Mouse (Mus musculus): Measurements from ENCODE around the gene Eps8l3.
A peak's percentile ranks its signal among the peaks of the same experiment; 100 is the strongest.

The Eps8l3 gene

GRCm38 (mm10) chr3:107898691-107899090 lies 21.7 kb downstream of the Eps8l3 start:
- DNase-seq: no peak

DNA sequence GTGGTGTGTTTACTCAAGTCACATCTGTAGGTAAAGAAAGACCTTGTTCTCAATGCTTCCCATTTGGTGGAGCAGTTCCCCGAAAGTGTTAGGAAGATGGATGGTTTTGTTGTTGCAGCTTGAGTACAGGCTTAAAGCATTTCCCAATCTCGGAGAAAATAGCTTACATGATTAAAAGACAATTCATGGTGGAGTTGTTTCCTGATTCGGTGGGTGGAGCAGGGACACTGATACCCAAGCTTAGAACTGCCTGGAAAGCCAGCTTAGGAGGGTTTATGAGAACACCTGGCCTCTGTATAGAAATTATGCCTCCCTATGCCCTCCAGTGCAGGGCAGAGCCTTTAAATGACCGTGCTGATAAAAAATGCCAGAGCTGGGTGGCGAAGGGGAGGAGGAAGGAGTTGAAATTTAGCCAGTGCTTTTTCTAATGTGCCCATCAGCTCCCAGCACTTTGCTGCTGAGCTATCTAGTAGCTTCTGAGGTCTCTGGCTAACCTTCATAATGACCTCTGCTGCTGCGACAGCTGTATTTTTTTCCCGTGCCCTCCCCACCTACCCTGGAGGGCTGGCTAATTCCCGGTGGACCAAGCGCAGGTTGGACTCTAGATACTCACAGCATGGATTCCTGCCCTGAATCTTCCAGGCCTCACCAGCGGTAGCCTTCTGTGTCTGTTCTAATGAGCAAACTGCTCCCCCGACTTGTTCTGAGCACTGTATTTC lies 24.1 kb downstream of the Eps8l3 start:
- DNase-seq: no peak

- DNase-seq: no peak
Measured at GRCm38 (mm10) chr3:107905942-107906341, 28.9 kb downstream of the Eps8l3 start.

GRCm38 (mm10) chr3:107916674-107917073 lies 39.6 kb downstream of the Eps8l3 start:
- no peak for DNase-seq

GRCm38 (mm10) chr3:107917097-107917496 lies 40.1 kb downstream of the Eps8l3 start:
- DNase-seq: no peak

DNA sequence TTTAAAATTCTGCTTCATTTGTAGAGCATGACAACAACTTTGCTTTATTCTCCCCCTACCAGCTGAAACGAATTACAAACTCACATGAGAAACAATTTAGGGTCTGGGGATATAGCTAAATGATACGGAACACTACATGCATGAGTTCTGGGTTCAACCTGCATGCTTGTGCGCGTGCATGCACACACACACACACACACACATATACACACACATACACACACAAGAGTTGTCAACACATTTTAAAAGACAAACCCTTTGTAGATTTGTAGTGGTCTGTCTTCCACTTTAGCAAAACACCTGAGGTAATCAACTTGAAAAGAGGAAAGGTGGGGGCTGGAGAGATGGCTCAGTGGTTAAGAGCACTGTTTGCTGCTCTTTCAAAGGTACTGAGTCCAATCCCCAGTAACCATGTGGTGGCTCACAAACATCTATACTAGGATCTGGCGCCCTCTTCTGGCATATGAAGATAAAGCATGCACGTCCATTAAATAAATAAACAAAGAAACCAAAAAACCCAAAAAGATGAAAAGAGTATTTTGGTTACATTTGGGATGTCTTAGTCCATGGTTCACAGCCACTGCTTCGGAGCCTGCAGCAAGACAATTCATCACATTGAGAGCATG lies 40.9 kb downstream of the Eps8l3 start:
- peak; percentile 34 to 68 for DNase-seq

DNA sequence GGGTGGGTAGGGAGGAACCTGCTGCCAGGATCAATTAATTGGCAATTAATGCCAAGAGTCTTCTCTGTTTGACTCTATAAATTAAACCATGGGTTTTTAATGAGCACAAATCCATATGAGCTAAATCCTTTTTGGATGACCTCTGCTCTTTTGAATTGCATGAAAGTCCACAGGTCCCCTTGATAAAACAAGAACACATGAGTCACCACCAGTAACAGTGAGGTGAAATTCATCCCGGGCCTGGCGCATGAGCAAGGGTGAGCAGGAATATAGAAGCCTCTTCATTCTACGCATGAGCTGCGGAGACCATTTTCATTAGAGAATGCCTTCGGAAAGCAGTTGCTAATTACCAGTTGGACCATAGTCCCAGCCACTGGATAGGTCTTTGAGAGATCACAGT lies 43.3 kb downstream of the Eps8l3 start:
- no peak for DNase-seq

- DNase-seq: no peak
Measured at GRCm38 (mm10) chr3:107925335-107925734, 48.3 kb downstream of the Eps8l3 start.

DNA sequence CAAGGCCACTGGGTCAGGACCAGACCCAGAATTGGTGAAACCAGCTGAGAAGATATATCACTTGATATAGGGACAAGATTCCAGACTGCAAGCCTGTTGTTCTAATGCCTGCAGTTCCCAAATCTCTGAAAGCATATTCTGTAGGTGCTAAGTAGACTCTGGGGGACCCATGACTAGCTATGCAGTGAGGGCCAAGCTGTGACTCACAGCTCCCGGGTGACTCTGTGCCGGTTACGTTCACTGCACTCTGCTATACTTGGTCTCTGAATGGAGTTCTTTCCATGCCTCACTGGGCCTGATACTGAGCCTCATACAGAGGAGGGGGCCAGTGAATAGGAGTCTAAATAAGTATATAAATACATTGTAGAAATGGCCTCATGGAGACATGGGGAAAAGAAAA lies 50.8 kb downstream of the Eps8l3 start:
- DNase-seq: no peak

- DNase-seq: no peak
Measured at GRCm38 (mm10) chr3:107928691-107929090, 51.7 kb downstream of the Eps8l3 start.

GRCm38 (mm10) chr3:107929243-107929642 lies 52.2 kb downstream of the Eps8l3 start:
- no peak for DNase-seq

DNA sequence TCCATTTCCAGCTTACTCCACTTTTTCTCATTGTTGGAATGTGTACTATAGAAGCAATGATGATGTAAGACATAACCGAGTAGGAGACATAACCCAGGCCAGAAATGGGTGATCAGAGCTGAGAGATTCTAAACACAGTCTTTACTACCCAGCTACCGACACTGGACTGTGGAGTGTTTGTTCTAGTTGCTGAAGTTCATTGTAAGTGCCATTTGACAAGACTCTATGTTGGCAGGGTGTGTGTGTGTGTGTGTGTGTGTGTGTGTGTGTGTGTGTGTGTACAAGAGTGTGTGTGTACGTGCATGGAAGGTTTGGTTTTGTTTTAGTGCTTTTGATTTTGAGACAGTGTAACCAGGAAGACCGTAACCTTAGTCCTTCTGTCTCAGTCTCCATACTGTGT lies 52.7 kb downstream of the Eps8l3 start:
- DNase-seq: no peak

DNA sequence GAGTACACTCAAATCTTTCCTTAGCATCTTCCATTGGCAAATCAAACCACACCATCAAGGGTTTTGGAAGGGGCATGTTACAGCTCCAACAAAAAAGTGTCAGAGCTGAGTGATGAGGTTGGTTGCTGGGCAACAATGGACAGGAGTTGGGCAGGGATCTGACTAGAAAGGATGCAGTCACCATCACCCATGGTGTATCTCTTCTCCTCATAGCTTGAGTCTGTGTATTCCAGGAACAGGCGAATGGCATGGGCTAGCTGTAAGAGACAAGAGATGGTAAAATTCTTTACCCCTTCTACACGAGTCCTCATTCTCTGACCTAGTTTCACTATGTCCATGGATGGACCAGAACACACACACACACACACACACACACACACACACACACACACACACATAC lies 54.1 kb downstream of the Eps8l3 start:
- DNase-seq: no peak

GRCm38 (mm10) chr3:107931670-107932069 lies 54.6 kb downstream of the Eps8l3 start, which contains the start of gene Gstm7:
Gstm7 (minus strand) TSS chr3:107931817.
- peak; percentile 89 to 91 for DNase-seq

- DNase-seq: no peak
Measured at GRCm38 (mm10) chr3:107932128-107932527, 55.1 kb downstream of the Eps8l3 start.

- no peak for DNase-seq
Measured at GRCm38 (mm10) chr3:107935268-107935667, 58.2 kb downstream of the Eps8l3 start.

GRCm38 (mm10) chr3:107935888-107936287 lies 58.9 kb downstream of the Eps8l3 start:
- DNase-seq: no peak

DNA sequence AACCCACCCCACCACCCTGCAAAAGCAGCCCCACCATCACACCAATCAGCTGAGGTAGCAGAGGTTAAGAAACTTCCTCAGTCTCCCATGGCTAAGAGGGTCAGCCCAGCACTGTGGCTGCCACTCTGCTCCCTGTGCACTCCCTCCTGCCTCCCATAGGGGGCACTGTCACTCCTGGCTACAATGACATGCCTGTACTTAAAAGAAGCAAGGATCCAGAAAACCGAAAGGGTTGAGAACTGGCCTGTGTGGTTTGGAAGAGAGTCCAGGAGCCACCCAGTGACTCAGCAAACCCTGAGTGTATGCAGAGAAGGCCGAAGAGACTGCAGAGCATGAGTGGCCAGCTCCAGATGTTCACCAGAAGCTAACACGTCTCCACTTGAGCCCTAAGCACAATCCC lies 62.4 kb downstream of the Eps8l3 start:
- peak; percentile 38 to 53 for DNase-seq

DNA sequence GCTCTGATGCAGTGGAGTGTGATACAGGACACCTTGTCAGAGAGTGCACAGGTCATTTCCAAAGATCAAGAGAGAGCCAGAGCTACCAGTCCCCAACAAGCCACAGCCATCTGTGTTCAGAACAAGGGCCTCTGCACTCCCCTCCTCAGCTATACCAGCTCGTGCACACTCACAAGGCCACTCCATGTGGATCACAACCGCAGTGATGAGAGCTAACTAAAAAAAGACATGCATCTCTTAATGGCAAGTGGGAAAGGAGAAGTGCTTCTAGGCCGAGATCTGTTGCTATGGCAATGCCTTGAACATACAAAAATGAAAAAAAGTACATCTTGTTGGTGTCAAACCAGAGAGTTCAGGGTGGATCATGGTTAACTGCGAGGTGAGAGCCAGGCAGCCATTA lies 62.8 kb downstream of the Eps8l3 start:
- no peak for DNase-seq

- DNase-seq: no peak
Measured at GRCm38 (mm10) chr3:107940524-107940923, 63.5 kb downstream of the Eps8l3 start.

DNA sequence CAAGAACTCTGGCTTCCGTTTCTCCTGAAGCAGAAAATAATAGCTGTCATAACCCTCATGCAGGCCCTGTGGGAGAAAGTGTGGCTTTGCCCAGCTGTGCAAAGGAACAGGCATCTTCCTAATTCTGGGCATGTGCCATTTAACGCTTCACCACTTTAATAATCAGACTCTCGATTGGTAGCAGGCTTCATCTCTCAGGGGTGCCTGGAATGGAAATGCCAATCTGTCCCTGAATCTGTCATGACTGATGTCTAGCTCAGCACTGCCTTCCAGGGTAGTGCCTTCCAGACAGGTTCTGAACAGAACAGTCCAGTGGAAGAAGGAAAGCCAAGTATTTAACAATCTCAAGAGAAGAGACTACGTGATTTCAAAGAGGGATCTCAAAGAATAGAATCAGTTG lies 64.2 kb downstream of the Eps8l3 start:
- DNase-seq: no peak
